Mouse (Mus musculus) liver, embryonic 14.5 days (tissue): Measurements from ENCODE around the gene Fgfr4. TPM values are rescaled to one million over a fixed set of nuclear protein-coding genes. Genes with fewer than 3 reads are reported as not detected.

Experiments
- ATAC-seq: fragments of 200-750 bp; cut with Nextera tagmentation; 2 replicates; pipeline ENCODE4 v1.8.0; 2017; ENCODE audit warnings: moderate number of reproducible peaks, mild to moderate bottlenecking, moderate library complexity; ENCODE audit not compliant: insufficient read depth
- DNase-seq, 3 experiments: peaks; one replicate each; pipeline ENCODE4 v3.0.0-alpha.2; 2012 to 2013; ENCODE audit warnings: low read depth in 3 of 3, low spot score in 3 of 3
- H3K27ac ChIP-seq: fragments of 300-500 bp; sonication (generic); 2 replicates; pipeline ENCODE4 v1.5.1; 2014; ENCODE audit warnings: moderate library complexity, mild to moderate bottlenecking, control low read depth, inconsistent platforms
- H3K27me3 ChIP-seq: fragments of 300-500 bp; sonication (generic); 2 replicates; pipeline ENCODE4 v1.6.1; 2014; ENCODE audit warnings: mild to moderate bottlenecking, low read length, moderate library complexity; ENCODE audit not compliant: control insufficient read depth, insufficient read depth
- H3K36me3 ChIP-seq: fragments of 300-500 bp; sonication (generic); replicated peaks from 2 replicates; pipeline ENCODE4 v1.6.1; 2014; ENCODE audit warnings: low read depth; ENCODE audit not compliant: control insufficient read depth, insufficient read depth
- H3K4me1 ChIP-seq, 2 experiments: fragments of 200-500 bp in 1 of 2; fragments of 300-500 bp in 1 of 2; sonication (generic) in 1 of 2; replicated peaks; 2 replicates each; pipeline ENCODE4 v1.6.1; 2012 to 2014; ENCODE audit warnings: antibody characterized with exemption in 1 of 2, inconsistent platforms in 1 of 2, low read length in 1 of 2; ENCODE audit not compliant: control insufficient read depth in 2 of 2, insufficient read depth in 2 of 2
- H3K4me2 ChIP-seq: fragments of 300-500 bp; sonication (generic); 2 replicates; pipeline ENCODE4 v1.6.1; 2014; ENCODE audit warnings: low read depth, mild to moderate bottlenecking, control low read depth, moderate library complexity
- H3K4me3 ChIP-seq, 2 experiments: fragments of 200-500 bp in 1 of 2; fragments of 300-500 bp in 1 of 2; sonication (generic) in 1 of 2; 2 replicates each; pipeline ENCODE4 v1.5.1; 2012 to 2014; ENCODE audit warnings: low read depth in 2 of 2, low read length in 2 of 2, mild to moderate bottlenecking in 2 of 2, control low read depth in 1 of 2, inconsistent platforms in 1 of 2, moderate library complexity in 1 of 2; ENCODE audit not compliant: insufficient read depth in 1 of 2
- H3K9ac ChIP-seq: fragments of 300-500 bp; sonication (generic); replicated peaks from 2 replicates; pipeline ENCODE4 v1.6.1; 2014; ENCODE audit warnings: mild to moderate bottlenecking, control low read depth, moderate library complexity
- H3K9me3 ChIP-seq: fragments of 300-500 bp; sonication (generic); 2 replicates; pipeline ENCODE4 v1.6.1; 2016; ENCODE audit warnings: low read length, mixed read lengths; ENCODE audit not compliant: control insufficient read depth
- CTCF ChIP-seq: IDR thresholded peaks from 2 replicates; pipeline ENCODE4 v1.5.1; 2016; ENCODE audit warnings: antibody characterized with exemption, low read depth, control low read depth
- EP300 ChIP-seq: IDR thresholded peaks from 2 replicates; pipeline ENCODE4 v1.6.1; 2016; ENCODE audit warnings: antibody characterized with exemption, low read depth
- WGBS: fragments of 180-500 bp; shearing (Covaris S2); extraction: QIAGEN DNeasy Blood & Tissue Kit; methylation state at CpG from one replicate; pipeline ENCODE4 v1.1.7; 2014; ENCODE audit not compliant: insufficient replicate concordance; 5-methylcytosine and 5-hydroxymethylcytosine counted together
- polyA plus RNA-seq, 2 experiments: library from polyadenylated mRNA; depleted of rRNA in 1 of 2; stranded (reverse) in 1 of 2; unstranded in 1 of 2; fragments of >200 nt; fragmentation: Nextera tagmentation in 1 of 2; extraction: Ambion mirVana in 1 of 2; gene quantifications; 2 replicates each; pipeline versions ENCODE4 v1.2.1 to v1.2.3; 2012 to 2014

Fgfr4 gene
- polyA plus RNA-seq, 2 experiments, result 3.3 to 3.9 TPM

DNA sequence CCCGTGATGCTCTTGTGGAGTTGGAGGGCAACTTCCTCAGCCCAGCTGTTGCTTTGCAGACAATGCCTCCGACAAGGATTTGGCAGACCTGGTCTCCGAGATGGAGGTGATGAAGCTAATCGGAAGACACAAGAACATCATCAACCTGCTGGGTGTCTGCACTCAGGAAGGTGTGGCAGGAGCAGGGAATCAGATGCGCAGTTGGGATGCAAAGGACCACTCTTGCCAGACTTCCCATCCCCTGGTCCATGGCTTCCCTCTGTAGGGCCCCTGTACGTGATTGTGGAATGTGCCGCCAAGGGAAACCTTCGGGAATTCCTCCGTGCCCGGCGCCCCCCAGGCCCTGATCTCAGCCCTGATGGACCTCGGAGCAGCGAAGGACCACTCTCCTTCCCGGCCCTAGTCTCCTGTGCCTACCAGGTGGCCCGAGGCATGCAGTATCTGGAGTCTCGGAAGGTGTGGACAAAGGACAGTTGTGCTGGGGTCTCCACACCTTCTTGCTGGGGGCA is 13.4 kb downstream of the Fgfr4 start:
- no peak for ATAC-seq
- 68% methylated on average over 16 of the region's 16 CpGs for WGBS
- H3K9me3 ChIP-seq, result no peaks in the 10 kb centered on the region

GRCm38 (mm10) chr13:55166806-55167725 is 14.6 kb downstream of the Fgfr4 start:
- Histone ChIP-seq H3K4me3 (no peak overlapping the region), H3K4me1 (no peaks in the 10 kb centered on the region), H3K27ac (no peak overlapping the region), H3K4me2 (no peak overlapping the region), H3K9ac (no peak overlapping the region), H3K36me3 (no peaks in the 10 kb centered on the region), H3K9me3 (no peaks in the 10 kb centered on the region), H3K27me3 (no peaks in the 10 kb centered on the region)
- ATAC-seq, result no peak
- 72% methylated on average over 32 of the region's 32 CpGs for WGBS
- TF ChIP-seq EP300, result no peak
- TF ChIP-seq CTCF, result no peak
- DNase-seq, result no peak

More for the DNA sequence above, 13.4 kb downstream of the Fgfr4 start:
- Histone ChIP-seq H3K4me2 (no peak overlapping the region), H3K36me3 (no peaks in the 10 kb centered on the region), H3K27ac (no peak overlapping the region), H3K4me1 (no peaks in the 10 kb centered on the region), H3K9ac (no peak overlapping the region), H3K4me3 (no peak overlapping the region), H3K27me3 (no peaks in the 10 kb centered on the region)
- DNase-seq, result no peak
- TF ChIP-seq CTCF, result no peak
- no peak for TF ChIP-seq EP300

GRCm38 (mm10) chr13:55167798-55168197 is 15.4 kb downstream of the Fgfr4 start:
- Histone ChIP-seq H3K9me3 (no peaks in the 10 kb centered on the region), H3K4me3 (no peak overlapping the region), H3K4me1 (no peaks in the 10 kb centered on the region), H3K27ac (no peak overlapping the region), H3K9ac (no peak overlapping the region), H3K4me2 (no peak overlapping the region), H3K27me3 (no peaks in the 10 kb centered on the region), H3K36me3 (no peaks in the 10 kb centered on the region)
- TF ChIP-seq CTCF (no peak), EP300 (no peak)
- no peak for ATAC-seq
- DNase-seq, result no peak
- 72% methylated on average over 11 of the region's 11 CpGs for WGBS

GRCm38 (mm10) chr13:55168255-55168654 is 15.8 kb downstream of the Fgfr4 start:
- DNase-seq, result no peak
- ATAC-seq, result no peak
- WGBS, result 73% methylated on average over 5 of the region's 5 CpGs

GRCm38 (mm10) chr13:55168958-55169369 is 16.5 kb downstream of the Fgfr4 start:
- no peak overlapping the region for H3K27ac ChIP-seq
- H3K27me3 ChIP-seq, result no peaks in the 10 kb centered on the region
- 78% methylated on average over 13 of the region's 13 CpGs for WGBS
- no peak overlapping the region for H3K4me2 ChIP-seq
- ATAC-seq, result no peak
- H3K36me3 ChIP-seq, result no peaks in the 10 kb centered on the region
- no peaks in the 10 kb centered on the region for H3K4me1 ChIP-seq
- no peaks in the 10 kb centered on the region for H3K9me3 ChIP-seq
- H3K9ac ChIP-seq, result no peak overlapping the region
- no peak overlapping the region for H3K4me3 ChIP-seq
- DNase-seq, result no peak
- no peak for TF ChIP-seq EP300
- TF ChIP-seq CTCF, result no peak

More at GRCm38 (mm10) chr13:55168255-55168654, 15.8 kb downstream of the Fgfr4 start:
- Histone ChIP-seq H3K4me3 (no peak overlapping the region), H3K4me2 (no peak overlapping the region), H3K9ac (no peak overlapping the region), H3K27me3 (no peaks in the 10 kb centered on the region), H3K4me1 (no peaks in the 10 kb centered on the region), H3K9me3 (no peaks in the 10 kb centered on the region), H3K27ac (no peak overlapping the region), H3K36me3 (no peaks in the 10 kb centered on the region)
- TF ChIP-seq CTCF, result no peak
- no peak for TF ChIP-seq EP300
